Mouse (Mus musculus) neutrophil, adult 65 days (primary cell): ENCODE data around the gene Igdcc3. TPM values are rescaled to one million over a fixed set of nuclear protein-coding genes. Genes with fewer than 3 reads are reported as not detected.

Experiments used
- total RNA-seq: library from RNA; stranded (reverse); gene quantifications from 2 replicates; pipeline ENCODE4 v1.2.4, GENCODE M21; 2023

The Igdcc3 gene
- total RNA-seq: not detected in 2 replicates

DNA sequence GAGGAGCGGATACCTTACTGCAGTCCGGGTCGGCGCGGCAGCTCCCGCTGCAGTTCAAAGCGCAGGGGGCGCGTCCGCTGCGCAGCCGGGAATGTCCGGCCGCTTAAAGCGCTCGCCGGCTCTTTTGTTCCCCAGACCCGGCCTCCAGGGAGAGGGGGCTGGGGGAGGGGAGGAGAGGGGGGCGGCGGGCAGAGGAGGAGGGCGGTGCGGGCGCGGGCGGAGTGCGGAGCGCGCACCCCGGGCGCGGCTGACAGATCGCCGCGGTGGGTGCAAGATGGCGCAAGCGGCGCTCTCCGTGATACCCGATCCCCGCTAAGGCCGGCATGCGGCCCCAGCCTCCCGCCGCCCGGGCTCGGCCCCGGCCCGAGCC is at the start of gene Igdcc3:
TSS of gene Igdcc3 (plus strand) at position 254 of the 370 bp plus-strand sequence.

DNA sequence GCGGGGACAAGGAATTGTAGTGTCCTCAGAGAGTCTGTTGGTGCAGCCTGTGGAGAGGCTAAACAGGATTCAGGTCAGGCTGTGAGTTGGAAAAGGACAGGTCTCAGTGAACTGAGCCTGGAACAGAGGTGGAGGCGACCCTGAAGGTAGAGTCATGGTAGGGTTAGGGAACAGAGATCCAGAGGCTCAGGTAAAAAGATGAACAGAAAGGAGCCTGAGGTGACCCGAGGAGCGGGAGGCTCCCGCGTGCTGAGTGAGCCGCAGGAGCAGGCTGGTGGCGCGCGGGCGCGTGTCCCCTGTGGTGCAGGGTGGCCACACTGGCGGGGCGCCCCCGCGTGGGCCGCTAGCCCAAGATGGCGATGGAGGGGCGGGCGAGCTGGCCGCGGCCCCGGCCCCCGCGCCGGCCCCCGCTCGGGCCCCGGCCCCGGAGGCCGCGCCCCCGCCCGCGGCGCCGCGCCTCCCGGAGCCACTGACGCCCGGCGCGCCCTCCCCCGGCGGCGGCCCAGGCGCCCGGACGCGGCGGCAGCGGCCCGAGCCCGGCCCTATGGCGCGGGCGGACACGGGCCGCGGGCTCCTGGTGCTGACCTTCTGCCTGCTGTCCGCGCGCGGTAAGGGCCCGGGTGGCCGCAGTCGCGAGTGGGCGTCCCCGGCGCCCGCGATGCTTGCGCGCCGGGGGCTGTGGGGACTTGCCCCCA is 39.9 kb upstream of the Igdcc3 start, which contains the start of gene Igdcc4:
TSS of gene Igdcc4 (plus strand) at position 496 of the 695 bp plus-strand sequence.

GRCm38 (mm10) chr9:65195053-65195452 is 54.1 kb downstream of the Igdcc3 start, which contains the start of gene Parp16:
Parp16 (plus strand) TSS chr9:65195353.

Other genes with a start within 250 kb of the Igdcc3 start
- gene Slc24a1, start 189.6 kb upstream of the Igdcc3 start, total RNA-seq: not detected in 2 replicates
- gene Ints14, start 180.3 kb upstream of the Igdcc3 start, total RNA-seq: 15.9 and 17.9 TPM in 2 replicates
- gene Hacd3, start 119.5 kb upstream of the Igdcc3 start, total RNA-seq: 3.5 and 5.0 TPM in 2 replicates
- 55.7 and 77.8 TPM in 2 replicates for gene Dpp8, start 108.8 kb upstream of the Igdcc3 start, total RNA-seq
- 0.14 TPM in 1 of 2 replicates, not detected in the other for gene Igdcc4, start 39.7 kb upstream of the Igdcc3 start, total RNA-seq
- 2.6 and 2.9 TPM in 2 replicates for gene Parp16, start 54.2 kb downstream of the Igdcc3 start, total RNA-seq
- not detected in 2 replicates for gene Cilp, start 124.0 kb downstream of the Igdcc3 start, total RNA-seq
- gene Clpx, start 153.1 kb downstream of the Igdcc3 start, total RNA-seq: 16.5 and 23.1 TPM in 2 replicates
- 10.3 and 11.4 TPM in 2 replicates for gene Pdcd7, start 204.9 kb downstream of the Igdcc3 start, total RNA-seq
- not detected in 2 replicates for gene Ubap1l, start 219.9 kb downstream of the Igdcc3 start, total RNA-seq